Mouse (Mus musculus): Measurements from ENCODE around the gene Angel1. TPM values are rescaled to one million over a fixed set of nuclear protein-coding genes. Genes with fewer than 3 reads are reported as not detected.

Angel1 gene
- 25.5 TPM for polyA plus RNA-seq (2014; fragmentation: Illumina TruSeq; extraction: RNeasy Lipid Tissue Mini Kit (QIAGEN cat#74804); ENCODE audit: low read depth, low replicate concordance)

GRCm38 (mm10) chr12:86726120-86726640 is at the start of gene Angel1:
Gene Angel1 (minus strand): TSS chr12:86726460.

GRCm38 (mm10) chr12:86734319-86734810 is 8.1 kb upstream of the Angel1 start, which contains the start of gene Lrrc74a:
Gene Lrrc74a (plus strand): TSS chr12:86734369.

DNA sequence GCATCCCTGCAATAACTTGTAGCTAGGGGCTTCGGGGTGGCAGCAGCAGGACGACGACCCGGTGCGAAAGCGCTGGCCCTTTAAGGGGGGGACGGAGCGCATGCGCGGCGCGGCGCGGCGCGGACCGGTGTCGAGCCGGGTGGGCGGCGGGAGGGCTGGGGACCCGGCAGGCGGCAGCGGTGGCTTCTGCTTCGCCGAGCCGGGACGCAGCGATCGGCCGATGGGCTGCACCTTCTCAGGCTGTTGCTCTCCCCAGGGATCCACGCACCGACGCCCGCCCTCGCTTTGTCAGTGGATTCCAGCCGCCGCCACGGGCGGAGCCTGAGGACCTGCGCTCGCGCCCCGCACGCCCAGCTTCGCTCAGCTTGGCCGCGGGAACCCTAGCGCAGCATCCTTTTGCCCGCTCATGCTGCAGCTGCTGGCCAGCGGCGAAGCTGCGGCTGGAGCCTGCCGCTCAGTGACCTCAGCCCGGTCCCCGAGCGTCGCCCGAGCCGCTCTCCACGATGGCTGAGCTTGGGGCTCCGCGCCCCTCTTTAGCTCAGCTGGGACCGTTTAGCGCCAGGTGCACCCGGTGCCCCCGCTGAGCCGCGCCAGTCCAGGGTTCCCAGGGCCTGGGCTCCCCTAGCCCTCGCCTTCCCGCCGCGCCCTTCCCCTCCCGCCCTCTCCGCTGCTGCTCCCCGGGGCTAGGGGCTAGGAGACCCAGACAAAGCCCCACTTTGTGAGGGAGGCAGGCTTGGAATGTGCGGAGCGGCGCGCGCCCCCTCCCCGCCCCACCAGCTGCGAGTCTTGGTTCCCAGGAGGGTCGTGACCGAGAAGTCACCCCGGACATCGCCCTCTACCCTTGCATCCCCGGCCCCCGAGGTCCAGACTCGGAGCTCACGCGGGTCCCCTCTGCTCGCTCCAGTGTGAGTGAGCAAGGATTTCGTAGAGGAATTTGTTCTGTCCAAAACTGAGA is 47.4 kb downstream of the Angel1 start, which contains the start of gene Vash1:
Gene Vash1 (plus strand): TSS at position 110 of the 955 bp plus-strand sequence.

Other genes starting within 250 kb of the Angel1 start
- gene Vash1, start 47.8 kb downstream of the Angel1 start, polyA plus RNA-seq (2014; fragmentation: Illumina TruSeq; extraction: RNeasy Lipid Tissue Mini Kit (QIAGEN cat#74804); ENCODE audit: low read depth, low replicate concordance) = 0.29 TPM
- 118 TPM for gene Lrrc74a, start 7.9 kb upstream of the Angel1 start, polyA plus RNA-seq (2014; fragmentation: Illumina TruSeq; extraction: RNeasy Lipid Tissue Mini Kit (QIAGEN cat#74804); ENCODE audit: low read depth, low replicate concordance)
- 2.0 TPM for gene Irf2bpl, start 158.3 kb upstream of the Angel1 start, polyA plus RNA-seq (2014; fragmentation: Illumina TruSeq; extraction: RNeasy Lipid Tissue Mini Kit (QIAGEN cat#74804); ENCODE audit: low read depth, low replicate concordance)
- 26.4 TPM for gene Cipc, start 220.6 kb upstream of the Angel1 start, polyA plus RNA-seq (2014; fragmentation: Illumina TruSeq; extraction: RNeasy Lipid Tissue Mini Kit (QIAGEN cat#74804); ENCODE audit: low read depth, low replicate concordance)